Mouse (Mus musculus) hindlimb bud, embryonic 11.5 days (tissue): ENCODE results near the gene Arhgap28.

ENCODE experiments used
- DNase-seq: peaks from one replicate; pipeline ENCODE4 v3.0.0-alpha.2; 2012; ENCODE audit warnings: low read depth, low spot score; ENCODE audit errors: extremely low spot score

The Arhgap28 gene

DNA sequence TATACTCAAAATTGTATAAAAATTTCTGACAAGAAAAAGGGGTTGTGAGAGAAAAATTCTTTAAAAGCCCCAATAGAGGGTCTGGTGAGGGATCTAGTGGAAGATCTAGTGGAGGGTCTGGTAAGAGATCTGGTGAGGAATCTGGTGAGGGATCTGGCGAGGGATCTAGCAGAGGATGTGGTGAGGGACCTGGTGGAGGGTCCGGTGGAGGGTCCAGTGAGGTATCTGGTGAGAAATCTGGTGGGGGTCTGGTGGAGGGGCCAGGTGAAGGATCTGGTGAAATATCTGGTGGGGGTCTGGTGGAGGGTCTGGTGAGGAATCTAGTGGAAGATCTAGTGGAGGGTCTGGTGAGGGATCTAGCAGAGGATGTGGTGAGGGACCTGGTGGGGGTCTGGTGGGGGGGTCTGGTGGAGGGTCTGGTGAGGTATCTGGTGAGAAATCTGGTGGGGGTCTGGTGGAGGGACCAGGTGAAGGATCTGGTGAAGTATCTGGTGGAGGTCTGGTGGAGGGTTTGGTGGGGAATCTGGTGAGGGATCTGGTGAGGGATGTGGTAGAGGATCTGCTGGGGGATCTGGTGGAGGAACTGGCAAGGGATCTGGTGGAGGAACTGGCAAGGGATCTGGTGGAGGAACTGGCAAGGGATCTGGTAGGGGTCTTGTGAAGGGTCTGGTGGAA, 10.4 kb downstream of the Arhgap28 start:
- DNase-seq: no peak

DNA sequence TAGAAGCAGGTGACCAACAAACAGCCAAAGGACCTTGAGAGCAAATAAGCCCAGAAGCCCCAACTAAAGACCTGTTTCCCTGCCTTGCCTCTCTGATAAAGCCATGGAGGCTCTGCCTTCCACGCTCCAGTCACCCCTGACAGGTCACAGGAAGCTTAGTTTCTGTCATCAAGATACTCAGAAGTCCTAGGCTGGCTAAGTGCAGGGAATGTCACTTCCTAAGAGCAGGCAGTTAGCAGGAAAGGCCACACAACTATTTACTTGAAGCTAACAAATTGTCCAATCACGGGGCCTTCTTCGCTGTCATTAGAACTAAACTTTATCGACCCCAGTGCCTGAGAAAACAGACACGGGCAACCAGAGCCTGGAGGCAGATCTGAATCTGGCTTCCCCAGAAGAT, 14.2 kb downstream of the Arhgap28 start:
- no peak for DNase-seq

DNA sequence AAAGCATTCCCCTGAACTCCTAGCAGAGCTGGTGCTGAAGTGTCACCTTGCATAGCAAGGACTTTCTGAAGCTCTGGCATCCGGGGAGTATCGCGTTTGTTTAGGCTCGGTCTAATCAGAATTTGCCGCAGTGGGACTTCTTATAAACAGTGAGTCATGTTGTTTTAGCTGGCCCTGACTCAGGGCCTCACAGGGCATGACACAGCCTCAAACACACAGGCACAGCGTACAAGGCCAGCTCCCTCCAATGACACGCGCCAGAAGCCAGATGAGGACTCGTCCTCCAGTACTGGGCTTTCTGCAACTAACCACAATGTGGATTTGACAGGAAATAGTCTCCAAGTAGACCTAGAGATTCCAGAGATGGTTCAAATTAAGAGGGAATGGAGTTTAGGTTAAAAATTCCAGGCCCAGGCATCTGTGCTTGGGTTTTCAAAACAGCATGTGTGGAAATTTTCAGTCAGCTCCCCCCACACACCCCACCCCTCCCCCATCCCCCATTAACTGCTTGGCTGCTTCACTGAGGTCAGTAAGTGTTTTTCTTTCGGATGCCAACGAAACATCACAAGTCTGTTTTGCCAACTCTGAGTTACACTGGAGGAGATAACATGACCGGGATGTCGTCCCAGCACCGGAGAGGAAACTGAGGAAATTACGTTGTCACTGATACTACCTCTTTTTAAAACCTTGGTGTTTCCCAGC, 14.8 kb downstream of the Arhgap28 start:
- DNase-seq: no peak

DNA sequence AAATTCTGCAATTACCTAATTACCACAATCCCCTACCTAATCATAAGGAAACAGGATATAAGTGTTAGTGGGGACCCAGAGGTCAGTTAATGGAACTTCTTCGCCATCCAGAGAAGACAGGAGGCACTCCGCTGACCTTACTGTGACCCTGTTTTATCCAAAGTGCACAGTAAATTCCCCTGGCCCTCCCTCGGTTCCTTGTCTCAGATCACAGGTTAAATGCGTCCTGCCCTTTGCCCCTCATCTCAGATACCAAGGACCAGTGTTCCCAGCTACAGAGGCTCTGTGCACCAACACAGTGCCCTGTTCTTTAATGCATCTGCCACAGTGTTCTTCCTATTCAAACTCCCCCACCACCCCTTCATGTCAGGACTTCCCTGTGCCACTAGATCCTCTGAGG, 18.4 kb downstream of the Arhgap28 start:
- no peak for DNase-seq

DNA sequence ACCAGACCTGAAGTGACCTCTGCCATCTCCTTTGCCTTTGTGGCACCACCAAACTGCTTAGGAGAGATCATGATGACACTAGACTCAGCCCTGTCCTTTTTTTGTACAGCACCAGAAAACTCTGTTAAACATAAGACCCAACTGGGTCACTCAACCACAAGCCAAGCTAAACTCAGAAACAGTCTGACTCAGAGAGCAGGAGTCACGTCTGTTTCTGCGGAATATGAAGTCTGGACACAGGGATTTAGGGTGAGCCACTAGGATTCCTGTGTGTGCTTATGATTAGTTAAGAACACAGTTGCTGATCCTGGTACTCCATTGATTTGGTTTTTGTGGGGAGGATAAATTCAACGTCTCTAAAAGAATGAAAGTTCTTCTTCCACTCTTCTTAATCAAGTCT, 23.3 kb downstream of the Arhgap28 start:
- DNase-seq: no peak

DNA sequence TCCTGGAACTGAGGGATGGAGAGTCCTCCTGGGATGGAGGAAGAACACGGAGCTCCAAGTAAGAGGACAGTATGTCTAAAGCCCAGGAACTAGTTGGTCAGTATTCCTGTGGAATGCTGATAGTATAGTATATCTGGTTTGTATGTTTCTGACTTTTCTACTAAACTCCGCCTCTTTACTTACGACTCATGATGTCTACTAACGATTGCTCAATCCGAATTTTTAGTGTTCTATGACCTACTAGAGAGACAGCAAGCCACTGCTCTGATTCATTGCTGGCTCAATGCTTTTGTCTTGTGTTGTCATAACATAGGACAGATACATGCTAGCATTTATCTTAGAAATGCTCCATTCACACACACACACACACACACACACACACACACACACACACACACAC, 24.7 kb downstream of the Arhgap28 start:
- no peak for DNase-seq

DNA sequence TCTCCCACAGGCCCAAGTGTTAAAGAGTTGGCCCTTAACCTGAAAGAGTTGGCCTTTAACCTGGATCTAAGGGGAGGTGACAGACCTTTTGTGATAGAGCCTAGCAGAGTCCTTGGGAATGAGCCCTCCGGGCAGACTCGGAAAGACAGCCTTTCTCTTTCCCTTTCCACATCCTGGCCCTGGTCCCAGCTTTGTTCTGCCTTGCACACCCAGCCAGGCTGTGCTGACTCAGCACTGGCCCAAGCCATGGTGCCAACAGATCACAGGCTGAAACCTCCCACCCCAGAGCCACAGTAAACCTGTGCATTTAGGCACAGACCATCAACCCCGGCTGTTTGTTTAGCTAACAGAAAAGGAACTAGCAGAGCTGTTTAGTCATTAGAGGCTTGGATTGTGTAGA, 25.1 kb downstream of the Arhgap28 start:
- no peak for DNase-seq

DNA sequence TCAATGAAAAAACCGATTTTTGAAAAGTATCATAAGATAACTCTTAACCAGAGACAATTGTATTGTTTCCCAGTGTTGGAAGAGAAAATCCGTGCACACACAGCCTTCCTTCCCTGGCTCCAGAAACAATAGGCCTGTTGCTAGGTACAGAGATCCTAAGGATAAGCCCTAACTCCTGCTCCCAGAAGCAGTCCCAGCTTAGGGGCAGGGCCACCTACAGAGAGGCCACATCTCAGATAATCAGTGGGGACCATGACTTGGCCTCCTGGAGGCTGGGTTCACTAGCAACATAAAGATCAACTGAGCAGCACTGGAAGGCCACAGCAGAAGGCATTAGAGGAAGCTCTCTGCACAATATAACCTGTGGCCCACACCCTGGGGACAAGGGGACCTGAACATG, 27.5 kb downstream of the Arhgap28 start:
- no peak for DNase-seq

DNA sequence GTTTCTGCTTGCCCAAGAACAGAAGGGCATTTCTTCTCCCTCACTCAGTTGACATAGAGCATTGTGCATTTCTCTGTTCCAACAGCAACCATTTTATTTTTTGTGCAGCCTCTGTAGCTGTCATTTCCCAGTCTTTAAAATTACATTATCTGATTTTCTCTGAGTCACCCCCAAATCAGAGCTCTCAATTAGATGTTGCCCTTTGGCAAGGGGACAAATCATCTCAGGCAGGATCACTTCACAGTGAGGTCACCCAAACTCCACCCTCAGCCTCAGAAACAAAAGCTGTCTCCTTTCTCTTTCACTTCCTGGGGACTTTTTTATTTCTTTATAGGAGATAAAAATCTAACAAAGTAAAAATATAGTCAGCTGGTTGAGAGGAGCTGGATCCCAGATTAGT, 27.9 kb downstream of the Arhgap28 start:
- no peak for DNase-seq

DNA sequence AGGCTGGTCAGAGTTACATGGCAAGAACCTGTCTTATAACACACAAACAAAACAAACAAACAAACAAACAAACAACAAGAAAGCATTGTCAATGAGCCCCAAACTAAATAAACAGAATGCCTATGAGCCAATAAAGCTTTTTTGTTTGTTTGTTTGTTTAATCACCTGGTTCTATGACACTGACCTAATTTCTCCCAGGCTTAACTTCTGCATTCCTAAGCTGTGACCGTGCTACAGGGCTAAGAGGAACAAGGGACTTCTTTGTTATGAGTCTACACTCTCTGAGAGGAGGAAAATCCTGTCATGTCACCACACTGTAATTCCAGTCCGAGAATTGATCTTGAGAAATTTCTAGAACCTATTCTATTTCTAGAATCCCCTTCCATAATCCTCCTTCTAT, 29.2 kb downstream of the Arhgap28 start:
- DNase-seq: no peak

DNA sequence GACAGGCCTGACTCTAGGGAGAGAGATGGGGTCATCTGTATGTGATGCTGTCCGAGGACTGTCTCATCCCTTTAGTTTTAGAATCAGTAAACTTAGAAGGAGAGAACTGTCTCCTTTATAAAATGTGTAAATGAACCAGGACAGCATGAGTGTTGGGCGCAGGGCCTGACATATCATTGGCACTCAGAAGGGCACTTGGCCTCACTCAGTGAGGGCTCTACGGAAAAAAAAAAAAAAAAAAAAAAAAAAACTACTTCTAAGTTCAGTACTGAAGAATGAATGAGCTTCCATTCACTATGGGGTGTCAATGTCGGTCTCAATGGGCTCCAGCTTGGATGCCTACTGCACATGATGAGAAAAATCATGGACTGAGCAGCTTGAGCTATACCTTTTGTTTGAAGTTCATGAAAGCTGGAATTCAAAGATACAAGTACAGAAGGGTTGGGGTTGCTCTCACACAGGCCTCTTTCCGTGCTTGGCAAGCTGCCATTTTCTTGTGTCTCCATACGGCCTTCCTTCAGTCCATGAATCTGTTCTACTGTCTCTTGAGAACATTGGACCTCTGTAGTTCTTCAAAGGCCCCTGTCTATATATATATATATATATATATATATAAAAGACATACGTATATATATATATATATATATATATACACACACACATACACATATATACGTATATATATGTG, 36.9 kb downstream of the Arhgap28 start:
- no peak for DNase-seq

DNA sequence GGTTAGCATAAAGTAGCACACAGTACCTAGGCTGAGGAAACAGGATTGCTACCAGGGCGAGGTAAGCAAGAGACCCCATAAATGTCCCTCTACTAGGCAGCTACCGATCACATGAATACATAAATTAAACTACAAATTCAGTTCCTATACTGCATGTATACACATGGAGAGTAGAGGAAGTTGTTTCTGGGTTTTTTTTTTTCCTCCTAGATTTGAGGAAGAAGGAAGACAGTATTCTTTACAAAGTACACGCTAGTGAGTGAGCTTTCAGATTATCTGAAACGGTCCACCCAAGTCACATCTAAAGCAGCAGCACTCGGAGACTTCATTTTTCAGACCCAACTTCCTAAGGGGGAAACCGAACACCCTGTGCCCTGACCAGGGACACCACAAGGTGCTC, 41.1 kb downstream of the Arhgap28 start:
- no peak for DNase-seq

DNA sequence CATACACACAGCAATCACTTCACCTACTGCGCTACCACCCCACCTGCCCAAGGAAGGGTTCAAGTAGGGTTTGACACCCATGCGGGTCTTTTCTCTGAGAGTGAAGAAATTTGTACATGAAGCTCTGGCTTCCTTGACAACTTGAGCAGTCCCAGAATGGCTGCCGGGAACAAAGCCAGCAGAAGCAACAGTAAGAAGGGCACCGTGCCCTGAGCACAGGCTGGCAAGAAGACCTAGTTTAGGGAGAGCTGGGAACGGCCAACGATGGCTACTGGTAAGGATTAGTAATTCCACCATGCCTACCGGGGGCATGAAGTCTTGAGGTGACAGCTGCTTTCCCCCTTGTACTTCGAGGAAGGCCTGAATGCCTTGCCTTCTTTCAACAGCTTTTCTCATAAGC, 41.9 kb downstream of the Arhgap28 start:
- DNase-seq: no peak

DNA sequence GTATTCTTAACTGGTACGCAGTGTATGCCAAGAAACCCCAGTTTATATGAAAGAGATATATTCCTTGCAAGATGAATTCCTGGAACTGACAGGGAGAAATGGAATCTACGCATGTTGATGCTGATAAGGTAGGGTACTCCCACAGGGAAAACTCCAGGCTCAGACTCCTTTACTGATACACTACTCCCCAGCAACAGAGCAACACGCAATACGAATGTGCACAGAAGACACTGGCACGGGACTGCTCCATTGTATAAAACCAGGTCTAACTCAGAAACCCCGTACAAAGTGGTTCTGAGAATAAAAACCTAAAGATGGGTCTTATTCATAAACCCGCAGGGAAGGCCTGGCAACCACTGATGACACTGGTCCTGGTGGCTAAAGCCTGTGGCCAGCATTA, 45.0 kb downstream of the Arhgap28 start:
- no peak for DNase-seq

DNA sequence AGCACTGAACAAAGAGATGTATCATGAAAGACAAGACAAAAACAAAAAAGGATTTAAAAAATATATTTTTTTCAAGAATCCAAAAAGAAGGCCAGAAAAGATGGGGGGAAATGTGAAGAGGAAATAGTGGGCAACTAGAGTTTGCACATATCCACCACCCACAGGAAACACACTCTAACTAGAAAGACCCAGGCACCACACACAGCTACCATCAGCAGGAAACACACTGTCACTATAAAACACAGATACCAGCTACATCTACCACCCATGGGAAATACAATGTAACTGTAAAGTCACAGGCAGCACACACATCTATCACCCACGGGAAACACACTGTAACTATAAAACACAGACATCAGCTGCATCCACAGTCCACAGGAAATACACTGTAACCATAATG, 46.3 kb downstream of the Arhgap28 start:
- no peak for DNase-seq

DNA sequence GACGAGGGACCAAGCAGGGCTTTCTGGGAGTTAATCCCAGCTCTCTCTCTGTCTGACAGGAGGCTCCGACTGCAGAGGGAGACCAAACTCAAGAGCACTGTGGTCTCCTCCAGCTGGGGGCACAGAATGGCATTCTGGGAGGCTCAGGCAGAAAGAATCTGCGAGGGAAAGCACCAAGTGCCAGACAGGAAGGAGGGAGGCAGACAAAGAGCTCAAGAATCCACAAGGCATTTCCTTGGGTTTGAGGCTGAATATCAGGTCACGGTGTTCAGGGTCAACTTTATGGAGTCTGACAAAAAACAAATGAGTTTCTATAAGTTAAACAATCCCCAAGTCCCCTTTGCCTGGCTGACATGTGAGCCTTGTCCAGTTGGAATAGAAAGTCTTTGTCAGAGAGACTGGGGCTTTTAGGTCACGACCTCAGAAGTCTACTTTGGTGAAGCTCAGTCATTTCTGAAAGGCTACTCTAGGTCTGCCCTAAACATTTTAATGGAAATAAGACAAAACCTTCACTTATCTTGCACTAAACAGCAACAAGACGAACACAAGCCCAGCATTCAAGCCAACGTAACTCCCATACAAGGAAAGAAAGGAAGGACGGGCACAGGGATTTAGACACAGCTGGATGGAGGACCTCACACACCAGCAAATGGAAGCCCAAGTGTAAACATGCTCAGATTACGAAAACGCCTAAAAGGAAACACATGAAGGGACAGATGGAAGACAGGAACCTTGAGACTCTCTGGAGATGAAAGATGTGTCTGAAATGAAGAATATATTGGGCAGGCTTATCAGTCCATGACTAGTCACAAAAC, 47.8 kb downstream of the Arhgap28 start:
- DNase-seq: no peak

DNA sequence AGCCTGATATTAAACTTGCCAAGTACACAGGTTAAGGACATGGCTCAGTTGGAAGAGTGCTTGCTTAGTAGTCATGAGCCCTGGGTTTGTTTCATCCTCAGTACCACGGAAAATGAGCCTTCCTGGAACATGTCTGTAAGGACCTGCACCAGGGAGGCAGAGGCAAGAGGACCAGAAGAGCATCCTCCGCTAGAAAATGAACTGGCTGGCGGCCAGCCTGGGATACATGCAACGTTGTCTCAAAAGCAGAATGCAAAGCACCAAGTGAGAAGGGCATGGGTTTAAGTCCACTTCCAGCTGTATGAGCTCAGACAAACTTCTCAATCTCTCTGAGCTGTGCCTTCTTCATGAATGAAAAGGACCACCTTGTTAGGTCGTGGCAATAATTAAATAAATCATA, 49.0 kb downstream of the Arhgap28 start:
- DNase-seq: no peak

DNA sequence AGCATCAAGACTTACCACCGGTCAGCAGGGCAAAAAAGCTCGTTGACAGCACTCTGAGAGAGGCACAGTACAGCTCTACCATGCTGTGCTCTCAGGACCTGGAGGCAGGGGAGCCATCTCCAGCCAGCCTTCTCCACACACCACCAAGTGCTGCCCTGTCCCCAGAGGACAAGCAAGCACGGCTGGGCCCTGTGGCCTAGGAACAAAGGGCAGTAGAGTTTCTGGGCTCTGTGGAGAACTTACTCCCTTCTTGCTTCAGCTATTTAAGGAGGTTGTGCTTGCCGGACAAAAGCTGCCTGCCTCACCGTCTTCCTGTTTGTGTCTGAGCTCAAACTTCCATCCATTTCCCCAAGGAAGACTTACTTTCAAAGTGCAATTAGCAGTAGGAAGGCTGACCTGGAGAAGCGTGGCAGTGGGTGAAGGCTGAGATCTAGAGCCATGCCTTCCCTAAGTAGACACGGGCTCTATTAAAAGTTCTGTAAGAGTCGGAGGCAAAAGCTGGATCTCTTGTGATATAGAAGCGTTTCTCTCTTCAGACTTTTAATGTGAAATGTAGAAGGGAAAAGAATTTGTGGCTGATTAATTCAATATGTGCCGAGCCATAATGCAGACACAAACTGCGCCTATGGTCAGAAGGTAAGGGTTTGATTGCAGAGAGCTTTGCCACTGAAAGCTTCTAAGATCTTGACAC, 53.3 kb downstream of the Arhgap28 start:
- peak; percentile 71 for DNase-seq

DNA sequence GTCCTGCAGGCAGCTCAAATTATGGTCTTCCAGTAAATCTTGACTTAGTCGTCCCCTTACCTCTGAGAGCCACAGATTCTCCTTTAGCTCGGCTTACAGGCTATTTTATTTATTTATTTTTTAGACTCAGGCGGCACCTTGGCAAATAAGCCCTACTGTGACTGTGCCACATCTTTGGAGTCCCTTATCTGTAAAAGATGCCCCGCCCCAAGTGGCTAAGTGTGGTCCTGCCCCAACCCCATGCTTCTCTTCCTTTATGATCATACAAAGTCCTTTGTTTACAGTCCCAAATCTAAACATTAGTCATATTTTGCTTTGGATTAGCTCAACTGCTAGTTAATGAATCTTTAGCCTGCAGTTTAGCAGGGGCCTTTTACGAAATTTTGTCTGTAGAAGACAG, 55.3 kb downstream of the Arhgap28 start:
- DNase-seq: no peak

DNA sequence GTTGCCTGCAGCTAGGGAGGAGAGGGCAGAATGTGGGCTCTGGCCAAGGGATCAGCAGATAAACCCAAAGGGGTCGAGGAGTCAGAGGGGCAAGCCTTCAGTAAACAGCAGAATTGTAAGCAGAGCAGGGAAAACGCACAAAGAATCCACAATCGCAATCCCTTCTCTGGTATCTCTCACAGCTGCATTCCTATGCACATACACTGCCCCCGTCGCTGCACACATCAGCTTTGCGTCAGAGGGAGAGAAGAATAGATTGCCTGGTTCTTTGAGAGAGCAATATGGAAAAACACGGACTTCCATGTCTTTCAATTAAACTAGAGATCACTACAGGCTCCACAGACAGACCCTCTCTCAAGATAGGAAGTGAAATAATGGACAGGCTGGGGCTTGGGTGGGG, 58.5 kb downstream of the Arhgap28 start:
- no peak for DNase-seq

DNA sequence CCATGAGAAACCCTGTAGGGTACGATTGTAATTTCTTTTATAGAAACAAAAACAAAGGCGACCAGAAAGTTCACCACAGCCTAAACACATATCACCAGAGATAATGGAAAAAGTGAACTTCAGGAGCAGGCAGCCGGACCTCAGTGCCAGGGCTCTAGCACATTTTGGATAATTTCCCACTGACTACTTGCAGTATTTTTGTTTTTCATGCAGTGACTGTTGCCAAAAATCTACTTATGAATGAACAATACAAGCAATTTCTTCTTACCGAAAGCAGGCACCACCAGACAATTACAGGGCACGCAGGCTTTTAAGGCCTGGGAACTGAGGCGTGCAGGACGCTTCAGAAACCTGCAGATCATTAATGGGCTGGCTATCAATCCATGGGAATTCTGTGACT, 59.7 kb downstream of the Arhgap28 start:
- DNase-seq: no peak
